Mouse (Mus musculus) hindbrain, embryonic 12.5 days (tissue): ENCODE data around the gene Apof. TPM values are rescaled to one million over a fixed set of nuclear protein-coding genes. Genes with fewer than 3 reads are reported as not detected.

Experiments used
- ATAC-seq: fragments of 200-750 bp; cut with Nextera tagmentation; 2 replicates; pipeline ENCODE4 v1.8.0; 2017; ENCODE audit warnings: moderate TSS enrichment; ENCODE audit not compliant: low FRiP score
- H3K27ac ChIP-seq: fragments of 300-500 bp; sonication (generic); 2 replicates; pipeline ENCODE4 v1.5.1; 2016; ENCODE audit warnings: mild to moderate bottlenecking
- H3K27me3 ChIP-seq: fragments of 300-500 bp; sonication (generic); 2 replicates; pipeline ENCODE4 v1.6.1; 2016; ENCODE audit warnings: mild to moderate bottlenecking
- H3K36me3 ChIP-seq: fragments of 300-500 bp; sonication (generic); 2 replicates; pipeline ENCODE4 v1.6.1; 2016; ENCODE audit warnings: mild to moderate bottlenecking
- H3K4me1 ChIP-seq: fragments of 300-500 bp; sonication (generic); 2 replicates; pipeline ENCODE4 v1.6.1; 2016
- H3K4me2 ChIP-seq: fragments of 300-500 bp; sonication (generic); replicated peaks from 2 replicates; pipeline ENCODE4 v1.6.1; 2016; ENCODE audit warnings: mild to moderate bottlenecking
- H3K4me3 ChIP-seq: fragments of 300-500 bp; sonication (generic); 2 replicates; pipeline ENCODE4 v1.5.1; 2016; ENCODE audit warnings: mild to moderate bottlenecking
- H3K9ac ChIP-seq: fragments of 300-500 bp; sonication (generic); 2 replicates; pipeline ENCODE4 v1.6.1; 2016; ENCODE audit warnings: mild to moderate bottlenecking, moderate library complexity
- H3K9me3 ChIP-seq: fragments of 300-500 bp; sonication (generic); replicated peaks from 2 replicates; pipeline ENCODE4 v1.6.1; 2016; ENCODE audit warnings: mild to moderate bottlenecking
- WGBS: fragments of 180-500 bp; shearing (Covaris S2); methylation state at CpG from one replicate; pipeline ENCODE4 v1.1.7; 2016; 5-methylcytosine and 5-hydroxymethylcytosine counted together
- polyA plus RNA-seq: library from polyadenylated mRNA; unstranded; fragments of >200 nt; fragmentation: Nextera tagmentation; extraction: Ambion mirVana; gene quantifications from 2 replicates; pipeline ENCODE4 v1.2.1, GENCODE M21; 2016

The Apof gene
- polyA plus RNA-seq, 1 experiment from 2014 or later: not detected

GRCm38 (mm10) chr10:128237807-128238480 is 30.5 kb upstream of the Apof start:
- H3K27me3 ChIP-seq: no peaks in the 10 kb centered on the region
- no peak for ATAC-seq
- WGBS: 85% methylated on average over 15 of the region's 15 CpGs
- no peaks in the 10 kb centered on the region for H3K9me3 ChIP-seq
- H3K9ac ChIP-seq: no peak overlapping the region
- H3K27ac ChIP-seq: no peak overlapping the region
- peaks cover 7% of the 10 kb centered on the region for H3K4me1 ChIP-seq
- no peak overlapping the region for H3K4me2 ChIP-seq
- peaks cover 31% of the 10 kb centered on the region for H3K36me3 ChIP-seq
- no peak overlapping the region for H3K4me3 ChIP-seq

GRCm38 (mm10) chr10:128239140-128239539 is 29.3 kb upstream of the Apof start:
- ATAC-seq: no peak
- 92% methylated on average over 4 of the region's 4 CpGs for WGBS

GRCm38 (mm10) chr10:128240131-128240530 is 28.3 kb upstream of the Apof start:
- no peak overlapping the region for H3K4me3 ChIP-seq
- peaks cover 6% of the 10 kb centered on the region for H3K4me1 ChIP-seq
- ATAC-seq: no peak
- no peak overlapping the region for H3K9ac ChIP-seq
- no peak overlapping the region for H3K27ac ChIP-seq
- H3K36me3 ChIP-seq: peaks cover 51% of the 10 kb centered on the region
- no peaks in the 10 kb centered on the region for H3K27me3 ChIP-seq
- H3K4me2 ChIP-seq: no peak overlapping the region
- no peaks in the 10 kb centered on the region for H3K9me3 ChIP-seq
- 92% methylated on average over 18 of the region's 18 CpGs for WGBS

More at GRCm38 (mm10) chr10:128239140-128239539, 29.3 kb upstream of the Apof start:
- Histone ChIP-seq H3K4me3 (no peak overlapping the region), H3K27ac (no peak overlapping the region), H3K27me3 (no peaks in the 10 kb centered on the region), H3K4me2 (no peak overlapping the region), H3K36me3 (peaks cover 41% of the 10 kb centered on the region), H3K4me1 (peaks cover 6% of the 10 kb centered on the region), H3K9ac (no peak overlapping the region), H3K9me3 (no peaks in the 10 kb centered on the region)

- no peaks in the 10 kb centered on the region for H3K9me3 ChIP-seq
- no peak overlapping the region for H3K27ac ChIP-seq
- H3K4me3 ChIP-seq: no peak overlapping the region
- no peak overlapping the region for H3K9ac ChIP-seq
- 97% methylated on average over 8 of the region's 8 CpGs for WGBS
- no peaks in the 10 kb centered on the region; the same call in 1 of the 2 replicates for H3K4me1 ChIP-seq
- ATAC-seq: no peak
- H3K36me3 ChIP-seq: peaks cover 80% of the 10 kb centered on the region
- H3K4me2 ChIP-seq: no peak overlapping the region
- H3K27me3 ChIP-seq: no peaks in the 10 kb centered on the region
These were observed 25.2 kb upstream of the Apof start for GRCm38 (mm10) chr10:128243252-128243651.

- Histone ChIP-seq H3K4me2 (no peak overlapping the region), H3K27me3 (no peaks in the 10 kb centered on the region), H3K36me3 (peaks cover 88% of the 10 kb centered on the region), H3K9ac (no peak overlapping the region), H3K4me1 (no peaks in the 10 kb centered on the region), H3K9me3 (no peaks in the 10 kb centered on the region), H3K4me3 (no peak overlapping the region), H3K27ac (no peak overlapping the region)
- no peak for ATAC-seq
- WGBS: 96% methylated on average over 15 of the region's 15 CpGs
These were observed 24.4 kb upstream of the Apof start for GRCm38 (mm10) chr10:128244121-128244520.

GRCm38 (mm10) chr10:128247020-128247732 is 21.3 kb upstream of the Apof start:
- H3K27me3 ChIP-seq: no peaks in the 10 kb centered on the region
- no peak overlapping the region for H3K4me2 ChIP-seq
- H3K9ac ChIP-seq: no peak overlapping the region
- H3K4me3 ChIP-seq: no peak overlapping the region; the same call in 1 of the 2 replicates
- H3K4me1 ChIP-seq: no peaks in the 10 kb centered on the region
- H3K27ac ChIP-seq: no peak overlapping the region; the same call in 1 of the 2 replicates
- WGBS: 81% methylated on average over 17 of the region's 17 CpGs
- no peaks in the 10 kb centered on the region for H3K9me3 ChIP-seq
- ATAC-seq: no peak
- peaks cover 96% of the 10 kb centered on the region for H3K36me3 ChIP-seq

GRCm38 (mm10) chr10:128250565-128250964 is 17.9 kb upstream of the Apof start:
- Histone ChIP-seq H3K9ac (no peak overlapping the region), H3K4me1 (no peaks in the 10 kb centered on the region), H3K4me2 (no peak overlapping the region), H3K36me3 (peaks cover 76% of the 10 kb centered on the region), H3K27ac (no peak overlapping the region), H3K4me3 (no peak overlapping the region), H3K27me3 (no peaks in the 10 kb centered on the region), H3K9me3 (no peaks in the 10 kb centered on the region)
- 97% methylated on average over 13 of the region's 13 CpGs for WGBS
- ATAC-seq: no peak

- WGBS: 93% methylated on average over 4 of the region's 4 CpGs
- Histone ChIP-seq H3K4me3 (no peak within 1 kb of the TSS), H3K36me3 (peaks cover 45% of the 10 kb centered on the region), H3K4me1 (no peaks in the 10 kb centered on the region), H3K27me3 (no peaks in the 10 kb centered on the region), H3K27ac (no peak within 1 kb of the TSS), H3K4me2 (no peak within 1 kb of the TSS), H3K9ac (no peak within 1 kb of the TSS), H3K9me3 (no peaks in the 10 kb centered on the region)
- no peak for ATAC-seq
These were observed 14.7 kb upstream of the Apof start, which contains the start of gene Apon for GRCm38 (mm10) chr10:128253677-128254255. TSS of gene Apon (plus strand) at chr10:128254096.

- 91% methylated on average over 8 of the region's 8 CpGs for WGBS
- Histone ChIP-seq H3K4me2 (no peak overlapping the region), H3K27me3 (no peaks in the 10 kb centered on the region), H3K9me3 (no peaks in the 10 kb centered on the region), H3K4me3 (no peak overlapping the region), H3K4me1 (no peaks in the 10 kb centered on the region), H3K9ac (no peak overlapping the region), H3K27ac (no peak overlapping the region), H3K36me3 (peaks cover 24% of the 10 kb centered on the region)
- ATAC-seq: no peak
These were observed 12.5 kb upstream of the Apof start for GRCm38 (mm10) chr10:128255925-128256324.

GRCm38 (mm10) chr10:128256328-128256727 is 12.1 kb upstream of the Apof start:
- Histone ChIP-seq H3K4me3 (no peak overlapping the region), H3K9ac (no peak overlapping the region), H3K27me3 (no peaks in the 10 kb centered on the region), H3K4me1 (no peaks in the 10 kb centered on the region), H3K4me2 (no peak overlapping the region), H3K36me3 (peaks cover 20% of the 10 kb centered on the region), H3K27ac (no peak overlapping the region), H3K9me3 (no peaks in the 10 kb centered on the region)
- ATAC-seq: no peak
- WGBS: 91% methylated on average over 8 of the region's 8 CpGs

GRCm38 (mm10) chr10:128258953-128259352 is 9.5 kb upstream of the Apof start:
- WGBS: 86% methylated on average over 4 of the region's 4 CpGs
- ATAC-seq: no peak
- Histone ChIP-seq H3K27me3 (no peaks in the 10 kb centered on the region), H3K9ac (no peak overlapping the region), H3K36me3 (no peaks in the 10 kb centered on the region), H3K4me1 (no peaks in the 10 kb centered on the region), H3K4me3 (no peak overlapping the region), H3K4me2 (no peak overlapping the region), H3K27ac (no peak overlapping the region), H3K9me3 (no peaks in the 10 kb centered on the region)

GRCm38 (mm10) chr10:128259946-128260345 is 8.5 kb upstream of the Apof start:
- 85% methylated on average over 5 of the region's 5 CpGs for WGBS
- ATAC-seq: no peak
- no peak overlapping the region for H3K4me3 ChIP-seq
- no peaks in the 10 kb centered on the region for H3K36me3 ChIP-seq
- no peak overlapping the region for H3K9ac ChIP-seq
- no peaks in the 10 kb centered on the region for H3K27me3 ChIP-seq
- no peaks in the 10 kb centered on the region for H3K9me3 ChIP-seq
- no peak overlapping the region for H3K4me2 ChIP-seq
- H3K27ac ChIP-seq: no peak overlapping the region
- no peaks in the 10 kb centered on the region for H3K4me1 ChIP-seq
